Mouse (Mus musculus) erythroid progenitor cell, adult 5-6 weeks (primary cell): ENCODE data around the gene Bloc1s1. TPM values are rescaled to one million over a fixed set of nuclear protein-coding genes. Genes with fewer than 3 reads are reported as not detected.
A peak's percentile ranks its signal among the peaks of the same experiment; 100 is the strongest.

Experiments used
- ATAC-seq: replicated peaks from 2 replicates; pipeline ENCODE4 v1.8.0; 2016; ENCODE audit warnings: moderate number of reproducible peaks, mild to moderate bottlenecking, moderate TSS enrichment, inconsistent platforms; ENCODE audit not compliant: poor library complexity, low FRiP score, severe bottlenecking
- total RNA-seq, 2 experiments: library from RNA; stranded (forward) in 1 of 2; stranded (reverse) in 1 of 2; fragments of 150-400 nt in 1 of 2; fragments of 186-747, 209-891 nt in 1 of 2; gene quantifications; 2 replicates each; pipeline versions ENCODE4 v1.2.3 to v1.2.4; 2015 to 2017; ENCODE audit warnings: low replicate concordance in 2 of 2

The Bloc1s1 gene
- total RNA-seq, 2 experiments from 2014 or later = 15.5 to 49.0 TPM

- ATAC-seq = no peak
These were observed 10.3 kb upstream of the Bloc1s1 start for GRCm38 (mm10) chr10:128933976-128934721.

DNA sequence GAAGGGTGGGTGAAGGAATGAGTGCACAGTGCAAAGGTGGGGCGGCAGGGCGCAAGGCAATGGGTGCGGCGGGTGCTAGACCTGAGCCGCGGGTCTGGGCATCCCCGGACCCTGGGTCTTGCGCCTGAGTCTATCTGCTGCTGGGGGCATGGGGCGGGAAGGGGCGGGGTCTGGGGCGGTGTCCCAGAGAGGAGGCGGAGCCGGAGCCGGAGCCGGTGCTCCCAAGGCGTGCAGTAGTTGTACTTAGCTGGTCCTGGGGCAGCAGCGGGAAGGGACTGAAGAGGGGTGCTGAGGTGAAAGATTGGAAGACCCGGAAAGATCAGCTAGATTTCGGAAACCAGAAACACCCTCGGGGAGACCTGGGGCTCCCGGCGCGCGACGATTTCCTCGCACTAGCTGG lies 9.7 kb upstream of the Bloc1s1 start, which contains the start of gene Itga7:
TSS of gene Itga7 (plus strand) at position 245 of the 400 bp plus-strand sequence.
- no peak for ATAC-seq

DNA sequence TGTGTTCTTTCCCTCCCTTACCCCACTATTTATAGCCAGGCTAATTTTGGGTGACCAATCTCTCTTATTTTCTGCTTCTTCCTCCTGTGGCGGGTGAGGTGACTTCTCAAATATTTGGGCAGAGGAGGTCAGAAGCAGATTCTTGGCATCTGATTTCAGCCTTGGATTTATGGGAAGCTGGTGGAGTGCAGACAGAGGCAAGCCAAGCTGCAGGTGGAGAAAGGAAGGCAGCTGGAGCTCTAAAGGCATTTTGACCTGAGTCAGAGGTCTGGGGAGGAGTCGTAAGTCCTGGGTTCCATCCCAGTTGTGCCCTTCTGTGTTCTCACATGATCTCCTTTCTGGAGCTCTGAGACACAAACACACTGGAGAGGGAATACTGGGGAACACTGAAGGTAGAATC lies 7.6 kb upstream of the Bloc1s1 start:
- no peak for ATAC-seq

- ATAC-seq = no peak
These were observed 6.0 kb upstream of the Bloc1s1 start for GRCm38 (mm10) chr10:128929638-128930378.

DNA sequence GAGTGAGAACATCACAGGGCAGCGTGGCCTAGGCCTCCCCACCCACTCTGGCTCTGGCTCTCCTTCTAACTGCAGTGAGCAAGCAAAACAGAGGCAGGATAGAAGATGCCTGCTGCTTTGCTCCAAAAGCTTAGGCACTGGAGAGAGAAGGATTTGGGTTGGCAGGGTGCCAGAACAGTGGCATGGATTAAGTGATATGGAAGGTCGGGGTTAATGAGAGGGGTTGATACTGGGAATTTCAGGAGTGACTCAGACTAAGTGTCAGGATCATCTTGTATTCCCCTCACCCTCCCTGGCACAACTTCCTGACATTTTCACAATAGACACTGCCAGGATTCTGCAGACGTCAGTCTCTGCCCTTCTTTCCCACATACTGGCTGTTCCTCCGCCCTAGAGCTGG lies 4.5 kb upstream of the Bloc1s1 start:
- ATAC-seq = no peak

DNA sequence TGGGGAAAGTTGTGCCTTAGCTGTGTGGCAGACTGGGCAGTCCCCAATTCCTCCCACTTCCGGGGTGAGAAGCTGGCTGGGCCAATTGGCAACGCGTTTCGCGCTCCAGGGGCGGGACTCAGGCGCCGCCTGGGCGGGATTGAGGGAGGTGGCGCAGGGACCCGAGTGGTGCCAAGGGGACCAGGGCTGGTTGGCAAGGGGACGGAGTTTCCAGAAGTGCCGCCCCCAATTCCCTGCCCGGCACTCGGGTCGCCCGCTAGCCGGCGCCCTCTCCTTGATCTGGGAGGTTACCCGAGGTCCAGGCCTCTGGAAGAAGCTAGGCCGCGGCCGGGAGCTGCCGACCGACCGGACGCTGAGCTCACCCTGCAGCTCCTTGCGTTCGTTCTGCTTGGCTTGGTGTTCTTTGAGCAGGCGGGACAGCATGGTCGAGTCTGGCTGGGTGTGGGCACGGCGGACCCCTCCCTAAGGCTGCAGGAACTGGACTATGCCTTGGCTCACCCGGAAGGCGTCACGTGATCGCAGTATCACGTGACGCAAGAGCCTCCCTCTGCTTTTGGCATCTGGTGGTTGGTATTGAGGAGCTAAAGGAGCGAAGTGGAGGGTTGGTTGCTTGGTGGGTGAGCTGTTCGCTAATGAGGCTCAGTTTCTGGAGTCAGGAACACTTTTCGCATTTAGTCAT lies 683 bp downstream of the Bloc1s1 start:
- peak; percentile 99 for ATAC-seq

- no peak for ATAC-seq
These were observed 1.1 kb downstream of the Bloc1s1 start, which contains the start of gene Rdh5 for GRCm38 (mm10) chr10:128922822-128923012. Rdh5 (minus strand) TSS chr10:128922888.

DNA sequence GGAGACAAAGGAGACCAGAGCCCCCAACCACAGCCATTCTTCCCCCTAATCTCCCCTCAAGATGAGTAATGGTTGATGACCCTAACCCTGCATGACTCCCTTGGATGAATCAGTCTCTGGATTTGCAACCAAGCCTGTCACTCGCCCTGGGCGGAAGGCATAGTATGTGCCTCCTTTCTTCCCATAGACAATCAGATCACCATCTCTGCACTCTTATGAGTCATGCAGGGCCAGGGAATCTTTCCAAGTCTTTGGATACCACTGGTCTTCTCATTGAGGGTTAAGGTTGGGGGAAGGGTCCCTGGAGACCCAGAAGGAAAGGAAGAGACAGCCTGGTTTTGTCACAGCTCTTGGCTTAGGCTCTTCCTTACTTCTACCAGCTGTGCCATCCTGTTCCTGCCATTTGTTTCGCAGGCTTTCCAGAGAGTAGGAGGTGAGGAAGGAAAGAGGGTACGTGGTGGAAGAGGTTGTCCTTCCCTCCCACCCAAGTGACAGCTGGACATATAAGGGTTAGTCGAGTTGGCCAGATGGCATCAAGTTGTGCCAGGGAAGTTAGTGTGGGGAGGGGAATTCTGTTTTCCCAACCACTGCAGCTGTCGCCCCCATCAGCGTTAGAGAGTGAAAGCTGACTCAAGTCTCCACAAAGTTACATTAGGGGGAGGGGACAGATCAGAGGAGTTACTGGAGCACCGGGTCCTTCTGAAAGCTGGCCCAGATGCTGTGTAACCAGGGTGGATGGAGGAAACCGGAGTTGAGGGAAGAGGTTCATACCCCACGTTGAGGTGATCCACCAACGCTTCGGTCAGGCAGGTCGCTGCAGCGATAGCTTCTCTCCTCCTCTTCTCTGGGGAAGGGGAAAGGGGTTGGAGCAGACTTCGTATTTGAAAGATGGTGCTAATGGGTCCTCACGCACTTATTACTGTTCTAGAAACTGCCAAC lies 1.7 kb downstream of the Bloc1s1 start:
- ATAC-seq = no peak

GRCm38 (mm10) chr10:128921251-128921650 lies 2.6 kb downstream of the Bloc1s1 start:
- no peak for ATAC-seq

DNA sequence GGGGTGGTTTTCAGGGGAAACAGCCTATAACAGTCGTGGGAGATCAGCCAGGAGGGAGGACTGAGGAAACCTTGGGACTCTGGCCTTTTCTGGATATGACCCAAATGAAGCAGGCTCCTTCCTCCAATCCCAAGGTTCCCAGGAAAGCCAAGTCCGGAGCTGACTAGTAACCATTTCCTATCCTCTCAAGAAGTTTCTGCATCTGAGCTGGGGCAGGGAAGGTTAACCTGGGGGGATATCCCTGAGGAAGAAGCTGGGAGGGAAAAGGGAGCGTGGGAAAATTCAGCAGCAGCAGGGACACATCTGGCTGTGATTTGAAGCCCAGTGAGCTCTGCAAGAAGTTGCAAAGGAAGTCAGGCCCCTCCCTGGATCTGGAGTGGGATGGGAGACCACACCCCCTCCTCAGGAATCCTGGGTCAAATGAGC lies 3.1 kb downstream of the Bloc1s1 start:
- ATAC-seq = no peak

- no peak for ATAC-seq
These were observed 3.9 kb downstream of the Bloc1s1 start for GRCm38 (mm10) chr10:128919966-128920365.

DNA sequence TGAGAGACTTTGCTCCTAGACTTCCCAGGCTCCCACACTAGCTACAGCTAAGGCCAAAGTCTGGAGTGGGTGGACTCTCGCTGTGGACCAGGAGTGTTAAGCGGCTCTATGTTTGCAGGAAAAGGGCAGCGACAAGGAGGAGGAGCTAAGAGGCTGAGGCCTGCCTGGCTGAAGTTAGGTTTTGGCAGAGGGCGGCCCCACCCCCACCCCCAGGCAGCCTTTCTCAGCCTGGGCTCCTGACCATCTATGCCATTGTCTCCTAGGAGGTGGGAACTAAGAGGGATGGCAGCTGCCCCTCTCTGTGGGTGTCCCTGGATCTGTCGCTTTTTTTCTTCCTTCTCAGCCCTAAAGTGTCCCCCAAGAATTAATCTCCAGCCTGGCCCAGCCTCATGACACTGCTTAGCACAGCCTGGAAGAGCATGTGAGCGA lies 4.6 kb downstream of the Bloc1s1 start:
- ATAC-seq = no peak

- ATAC-seq = no peak
These were observed 5.6 kb downstream of the Bloc1s1 start for GRCm38 (mm10) chr10:128918246-128918645.

DNA sequence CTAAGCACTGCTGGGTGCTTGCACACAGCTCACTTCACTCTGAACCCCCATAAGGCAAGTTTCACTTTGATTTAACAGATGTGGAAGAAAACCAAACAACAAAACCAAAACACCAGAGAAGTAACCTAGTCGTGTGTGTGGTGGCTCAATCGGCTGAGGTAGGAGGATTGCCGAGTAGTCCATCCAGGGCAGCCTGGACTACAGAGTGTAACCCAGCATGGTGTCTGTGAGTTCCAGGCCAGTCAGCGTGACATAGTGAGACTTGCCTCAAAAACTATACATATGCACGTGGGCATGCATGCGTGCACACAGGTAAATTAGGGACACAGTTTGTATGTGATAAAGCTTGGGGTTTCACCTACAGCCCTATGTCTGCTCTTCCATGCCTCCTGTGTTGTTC lies 6.4 kb downstream of the Bloc1s1 start:
- no peak for ATAC-seq

DNA sequence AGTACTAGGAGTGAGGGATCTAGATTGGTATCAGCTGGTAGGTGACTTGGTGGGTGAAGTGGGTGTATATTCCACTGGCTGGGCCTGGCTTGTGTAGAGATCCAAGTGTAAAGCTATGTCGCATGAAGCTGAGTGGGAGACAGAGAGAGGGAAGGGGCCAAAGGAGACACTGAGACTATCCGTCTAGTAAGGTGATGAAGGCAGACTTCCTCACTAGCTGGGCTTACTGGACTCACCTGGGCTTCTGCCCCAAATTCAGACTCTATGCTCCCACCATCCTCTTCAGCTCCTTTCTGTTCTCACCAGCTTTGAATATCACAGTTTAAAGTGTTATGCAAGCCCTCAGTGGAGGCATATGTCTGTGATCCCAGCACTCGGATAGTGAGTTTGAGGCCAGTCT lies 7.2 kb downstream of the Bloc1s1 start:
- ATAC-seq = no peak

DNA sequence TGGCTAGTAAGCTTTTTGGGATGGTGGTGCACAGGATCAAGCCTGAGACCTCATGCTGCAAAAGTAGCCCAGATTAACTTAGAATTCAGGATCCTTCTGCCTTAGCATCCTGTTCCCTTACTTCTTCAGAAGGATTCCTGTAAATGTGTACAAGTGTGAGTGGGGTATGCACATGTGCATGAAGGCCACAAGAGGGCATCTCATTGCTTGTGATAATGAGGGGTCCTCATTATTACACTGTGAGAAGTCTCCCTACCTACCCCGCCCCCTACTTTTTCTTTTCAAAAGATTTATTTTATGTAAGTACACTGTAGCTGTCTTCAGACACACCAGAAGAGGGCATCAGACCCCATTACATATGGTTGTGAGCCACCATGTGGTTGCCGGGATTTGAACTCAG lies 8.3 kb downstream of the Bloc1s1 start:
- ATAC-seq = no peak

- 0 out of 2 replicates have a peak, but pooled peaks have one; percentile 30 for ATAC-seq
These were observed 10.1 kb downstream of the Bloc1s1 start for GRCm38 (mm10) chr10:128913696-128914095.

DNA sequence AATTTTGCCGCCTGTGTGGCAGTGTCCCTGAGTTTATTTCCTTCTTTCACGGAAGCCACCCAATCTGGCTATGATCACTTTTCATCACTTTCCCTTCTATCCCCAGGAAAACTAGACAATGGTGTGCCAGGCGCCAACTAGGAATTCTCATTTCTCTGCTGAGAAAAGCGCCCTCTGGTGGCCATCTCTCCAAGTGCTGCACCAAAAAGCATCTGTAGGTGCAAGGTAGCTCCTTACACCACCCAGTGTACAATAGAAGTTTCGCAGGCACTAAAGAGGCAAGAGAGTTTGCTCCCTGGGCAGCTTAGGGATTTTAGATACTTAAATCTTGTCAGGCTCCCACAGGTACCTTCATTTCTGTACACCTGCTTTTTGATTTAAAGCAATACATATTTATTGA lies 10.6 kb downstream of the Bloc1s1 start:
- ATAC-seq = peak; percentile 66

- no peak for ATAC-seq
These were observed 11.0 kb downstream of the Bloc1s1 start for GRCm38 (mm10) chr10:128912791-128913190.

DNA sequence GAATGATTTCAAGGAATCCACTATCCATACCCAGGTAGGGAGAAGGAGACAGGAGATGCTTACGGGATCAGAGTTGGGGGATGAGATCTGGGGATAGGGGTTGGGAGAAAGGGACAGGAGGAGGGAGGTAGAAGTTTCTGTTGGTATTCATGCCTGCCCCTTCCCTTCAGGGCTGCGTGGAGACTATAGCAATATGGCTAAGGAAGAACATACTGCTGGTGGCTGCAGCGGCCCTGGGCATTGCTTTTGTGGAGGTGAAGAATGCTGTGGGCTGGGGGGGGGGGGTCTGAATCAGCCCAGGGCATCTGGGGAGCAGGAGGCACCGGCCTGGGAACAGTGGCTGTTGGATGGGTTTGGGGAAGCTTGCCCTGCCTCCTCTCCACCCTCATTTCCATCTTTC lies 11.6 kb downstream of the Bloc1s1 start:
- ATAC-seq = no peak
